8 mouse cellular contexts compared by ENCODE assay signal in the genomic region with DNA sequence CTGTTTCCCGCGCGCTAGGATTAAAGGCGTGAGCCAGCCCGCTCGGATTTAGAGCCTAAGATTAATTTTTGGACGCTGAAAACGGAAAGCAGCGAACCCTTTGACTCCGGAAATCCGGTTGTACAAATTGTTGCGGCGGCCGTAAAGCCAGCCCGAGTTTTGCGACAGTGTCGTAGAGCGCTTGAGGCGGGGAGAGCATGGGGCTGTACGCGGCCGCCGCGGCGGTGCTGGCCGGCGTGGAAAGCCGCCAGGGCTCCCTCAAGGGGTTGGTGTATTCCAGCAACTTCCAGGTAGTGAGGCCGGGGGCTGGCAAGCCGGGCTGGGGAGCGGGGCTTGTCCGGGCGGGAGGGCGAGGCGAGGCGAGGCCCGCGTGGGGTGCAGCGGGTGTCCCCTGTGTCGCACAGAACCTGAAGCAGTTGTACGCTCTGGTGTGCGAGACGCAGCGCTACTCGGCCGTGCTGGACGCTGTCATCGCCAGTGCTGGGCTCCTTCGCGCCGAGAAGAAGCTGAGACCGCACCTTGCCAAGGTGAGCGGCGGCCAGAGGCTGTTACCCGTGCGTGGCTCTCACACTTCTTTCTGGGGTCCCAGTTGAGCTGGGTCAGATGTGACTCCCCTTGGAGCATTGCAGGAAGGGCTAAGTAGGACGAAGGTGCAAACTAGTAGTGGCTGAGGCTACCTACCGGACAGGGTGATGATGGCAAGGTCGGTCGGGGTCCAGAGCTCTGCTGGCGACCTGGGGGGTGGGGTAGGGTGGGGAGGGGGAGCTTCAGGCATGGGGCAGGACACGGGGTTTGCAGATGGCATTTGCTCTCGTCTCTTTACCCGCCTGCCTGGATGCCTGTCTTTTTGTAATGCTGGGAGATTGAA. TPM values are rescaled to one million over a fixed set of nuclear protein-coding genes. Genes with fewer than 3 reads are reported as not detected.
DNase-seq lines count a peak whose midpoint lies in the region; ATAC-seq and TF ChIP-seq lines count a peak whose summit lies in the region.

A gene (plus strand): TSS at position 167 of the 868 bp plus-strand sequence.

- TF ChIP-seq POLR2A in heart, adult 2 months (IDR thresholded peaks at IDR 0.05; ENCODE audit: insufficient read depth, low read depth, low read length), result peak; percentile 81

- peak within 1 kb of the TSS; percentile 84 for H3K4me2 ChIP-seq in embryonic facial prominence, embryonic 13.5 days
- H3K4me2 ChIP-seq in limb, embryonic 13.5 days (replicated peaks), result peak within 1 kb of the TSS; percentile 79
- H3K4me2 ChIP-seq in midbrain, embryonic 16.5 days (ENCODE audit: low read length), result peak within 1 kb of the TSS; percentile 91

- peak within 1 kb of the TSS; percentile 81 for H3K27ac ChIP-seq in embryonic facial prominence, embryonic 13.5 days
- H3K27ac ChIP-seq in heart, adult 2 months, result peak within 1 kb of the TSS; percentile 79
- peak within 1 kb of the TSS; percentile 78; the same call in 1 of the 2 replicates for H3K27ac ChIP-seq in limb, embryonic 13.5 days
- peak within 1 kb of the TSS; percentile 47 for H3K27ac ChIP-seq in midbrain, embryonic 16.5 days (ENCODE audit: low read length)

- WGBS in embryonic facial prominence, embryonic 13.5 days, result under 1% methylated on average over 64 of the region's 64 CpGs
- under 1% methylated on average over 64 of the region's 64 CpGs for WGBS in heart, adult 2 months
- under 1% methylated on average over 62 of the region's 64 CpGs for WGBS in limb, embryonic 13.5 days
- under 1% methylated on average over 61 of the region's 64 CpGs for WGBS in midbrain, embryonic 16.5 days

- peak within 1 kb of the TSS; percentile 94 for H3K9ac ChIP-seq in embryonic facial prominence, embryonic 13.5 days
- H3K9ac ChIP-seq in heart, adult 2 months (ENCODE audit: low read depth, low read length), result peak within 1 kb of the TSS; percentile 82
- peak within 1 kb of the TSS; percentile 89 for H3K9ac ChIP-seq in limb, embryonic 13.5 days
- peak within 1 kb of the TSS; percentile 92 for H3K9ac ChIP-seq in midbrain, embryonic 16.5 days (ENCODE audit: low read depth, low read length)

- peak within 1 kb of the TSS; percentile 99 for H3K4me3 ChIP-seq in embryonic facial prominence, embryonic 13.5 days
- H3K4me3 ChIP-seq in heart, adult 2 months, result peak within 1 kb of the TSS; percentile 90
- H3K4me3 ChIP-seq in limb, embryonic 13.5 days, result peak within 1 kb of the TSS; percentile 96
- H3K4me3 ChIP-seq in midbrain, embryonic 16.5 days (ENCODE audit: low read depth, low read length), result peak within 1 kb of the TSS; percentile 89

- intact Hi-C loops in heart, adult 2 months (cut with DNase I), result no loop called here

- peak; percentile 86 for DNase-seq in 3134 (ENCODE audit: extremely low read depth, insufficient read length, low spot score)
- DNase-seq in adrenal gland, postnatal 36 days, result peak; percentile 95
- peak; percentile 93 to 96 for DNase-seq in heart, adult 2 months
- peak; percentile 91 to 95 for DNase-seq in kidney, adult 8-10 months
- peak; percentile 95 to 98 for DNase-seq in spleen, postnatal 10 days (ENCODE audit: low spot score in 2 of 2)

- H3K27me3 ChIP-seq in embryonic facial prominence, embryonic 13.5 days, result no peaks in the 10 kb centered on the region
- H3K27me3 ChIP-seq in heart, adult 2 months (ENCODE audit: control insufficient read depth, insufficient read depth, low read length), result no peaks in the 10 kb centered on the region
- H3K27me3 ChIP-seq in limb, embryonic 13.5 days, result no peaks in the 10 kb centered on the region
- H3K27me3 ChIP-seq in midbrain, embryonic 16.5 days (ENCODE audit: control insufficient read depth, insufficient read depth, low read depth, low read length), result no peaks in the 10 kb centered on the region; the same call in 1 of the 2 replicates

- no peak for TF ChIP-seq CTCF in heart, adult 2 months (IDR thresholded peaks at IDR 0.05)

- peaks cover 38% of the 10 kb centered on the region for H3K36me3 ChIP-seq in embryonic facial prominence, embryonic 13.5 days
- H3K36me3 ChIP-seq in heart, adult 2 months (ENCODE audit: control insufficient read depth, insufficient read depth, low read length), result no peaks in the 10 kb centered on the region
- H3K36me3 ChIP-seq in limb, embryonic 13.5 days, result peaks cover 33% of the 10 kb centered on the region
- peaks cover 19% of the 10 kb centered on the region for H3K36me3 ChIP-seq in midbrain, embryonic 16.5 days (ENCODE audit: control insufficient read depth, insufficient read depth, low read length)

- ATAC-seq in embryonic facial prominence, embryonic 13.5 days (ENCODE audit: insufficient number of reproducible peaks, insufficient read depth, low FRiP score, low TSS enrichment, low read depth), result peak; percentile 60
- ATAC-seq in limb, embryonic 13.5 days (ENCODE audit: low FRiP score, low read depth), result peak; percentile 66
- peak; percentile 67 for ATAC-seq in midbrain, embryonic 16.5 days

- H3K79me2 ChIP-seq in heart, adult 2 months (replicated peaks; ENCODE audit: control insufficient read depth, insufficient read depth, low read length), result no peaks in the 10 kb centered on the region

- TF ChIP-seq EP300 in heart, adult 2 months (IDR thresholded peaks at IDR 0.05; ENCODE audit: insufficient read depth, low read depth, low read length), result peak; percentile 76; the same call in 1 of the 2 replicates

- H3K9me3 ChIP-seq in embryonic facial prominence, embryonic 13.5 days, result no peaks in the 10 kb centered on the region; the same call in 1 of the 2 replicates
- H3K9me3 ChIP-seq in limb, embryonic 13.5 days, result no peaks in the 10 kb centered on the region
- no peaks in the 10 kb centered on the region for H3K9me3 ChIP-seq in midbrain, embryonic 16.5 days (replicated peaks; ENCODE audit: control insufficient read depth, low read length, poor library complexity, severe bottlenecking)

- peaks cover 14% of the 10 kb centered on the region for H3K4me1 ChIP-seq in embryonic facial prominence, embryonic 13.5 days
- H3K4me1 ChIP-seq in heart, adult 2 months (ENCODE audit: control insufficient read depth, insufficient read depth, low read length), result no peaks in the 10 kb centered on the region
- peaks cover 17% of the 10 kb centered on the region for H3K4me1 ChIP-seq in limb, embryonic 13.5 days
- peaks cover 12% of the 10 kb centered on the region for H3K4me1 ChIP-seq in midbrain, embryonic 16.5 days (ENCODE audit: control insufficient read depth, insufficient read depth, low read length)

RNA-seq across cellular contexts. Expression of the gene that starts here (rescaled TPM):
- 10 to 100 TPM; 13.7 to 23.7 TPM for total RNA-seq in adrenal gland, postnatal 36 days (2021)
- 38.8 and 44.3 TPM in 2 replicates for polyA plus RNA-seq in embryonic facial prominence, embryonic 13.5 days (2015; fragmentation: Nextera tagmentation; extraction: Ambion mirVana)
- 10 to 100 TPM; 14.1 to 18.3 TPM for total RNA-seq in heart, adult 2 months (2021)
- polyA plus RNA-seq in heart, adult 2 months (2012; rRNA removed), result 21.6 and 25.4 TPM in 2 replicates
- 38.8 and 39.8 TPM in 2 replicates for polyA plus RNA-seq in limb, embryonic 13.5 days (2015; fragmentation: Nextera tagmentation; extraction: Ambion mirVana)
- polyA plus RNA-seq in midbrain, embryonic 16.5 days (2015; fragmentation: Nextera tagmentation; extraction: Ambion mirVana), result 34.1 and 36.4 TPM in 2 replicates

Comparison
In these comparisons a context has a peak if more than half of its experiments do, and no peak if none do; other contexts are left out.
1. Peak in every context shown above with its lines: DNase-seq, ATAC-seq, H3K4me3 ChIP-seq and H3K27ac ChIP-seq.